Mouse (Mus musculus) neural tube, embryonic 14.5 days (tissue): ENCODE measurements around the gene Sbno2. TPM values are rescaled to one million over a fixed set of nuclear protein-coding genes. Genes with fewer than 3 reads are reported as not detected.

Source experiments
- ATAC-seq: fragments of 200-750 bp; cut with Nextera tagmentation; 2 replicates; pipeline ENCODE4 v1.8.0; 2017; ENCODE audit warnings: low read depth, mild to moderate bottlenecking, moderate TSS enrichment, moderate library complexity
- H3K27ac ChIP-seq: fragments of 300-500 bp; sonication (generic); 2 replicates; pipeline ENCODE4 v1.5.1; 2014; ENCODE audit warnings: low read depth, mild to moderate bottlenecking, control low read depth, low read length, moderate library complexity, mixed read lengths
- H3K27me3 ChIP-seq: fragments of 300-500 bp; sonication (generic); 2 replicates; pipeline ENCODE4 v1.6.1; 2014; ENCODE audit warnings: low read length; ENCODE audit not compliant: control insufficient read depth, insufficient read depth
- H3K36me3 ChIP-seq: fragments of 300-500 bp; sonication (generic); 2 replicates; pipeline ENCODE4 v1.6.1; 2014; ENCODE audit warnings: low read length, mixed read lengths; ENCODE audit not compliant: control insufficient read depth, insufficient read depth
- H3K4me1 ChIP-seq: fragments of 300-500 bp; sonication (generic); 2 replicates; pipeline ENCODE4 v1.6.1; 2014; ENCODE audit warnings: low read length; ENCODE audit not compliant: control insufficient read depth, insufficient read depth
- H3K4me2 ChIP-seq: fragments of 300-500 bp; sonication (generic); 2 replicates; pipeline ENCODE4 v1.6.1; 2014; ENCODE audit warnings: mild to moderate bottlenecking, low read depth, low read length, control low read depth
- H3K4me3 ChIP-seq: fragments of 300-500 bp; sonication (generic); 2 replicates; pipeline ENCODE4 v1.5.1; 2014; ENCODE audit warnings: low read depth, low read length, control low read depth, mixed read lengths
- H3K9ac ChIP-seq: fragments of 300-500 bp; sonication (generic); replicated peaks from 2 replicates; pipeline ENCODE4 v1.6.1; 2014; ENCODE audit warnings: low read depth, mild to moderate bottlenecking, control low read depth, low read length, mixed read lengths
- H3K9me3 ChIP-seq: fragments of 300-500 bp; sonication (generic); 2 replicates; pipeline ENCODE4 v1.6.1; 2016; ENCODE audit warnings: low read length; ENCODE audit not compliant: control insufficient read depth
- WGBS: fragments of 180-500 bp; shearing (Covaris S2); extraction: QIAGEN DNeasy Blood & Tissue Kit; methylation state at CpG from one replicate; pipeline ENCODE4 v1.1.7; 2014; 5-methylcytosine and 5-hydroxymethylcytosine counted together
- polyA plus RNA-seq: library from polyadenylated mRNA; unstranded; fragments of >200 nt; fragmentation: Nextera tagmentation; extraction: Ambion mirVana; gene quantifications from 2 replicates; pipeline ENCODE4 v1.2.1, GENCODE M21; 2014

The Sbno2 gene
- polyA plus RNA-seq, 1 experiment from 2014 or later, result 12.9 TPM

DNA sequence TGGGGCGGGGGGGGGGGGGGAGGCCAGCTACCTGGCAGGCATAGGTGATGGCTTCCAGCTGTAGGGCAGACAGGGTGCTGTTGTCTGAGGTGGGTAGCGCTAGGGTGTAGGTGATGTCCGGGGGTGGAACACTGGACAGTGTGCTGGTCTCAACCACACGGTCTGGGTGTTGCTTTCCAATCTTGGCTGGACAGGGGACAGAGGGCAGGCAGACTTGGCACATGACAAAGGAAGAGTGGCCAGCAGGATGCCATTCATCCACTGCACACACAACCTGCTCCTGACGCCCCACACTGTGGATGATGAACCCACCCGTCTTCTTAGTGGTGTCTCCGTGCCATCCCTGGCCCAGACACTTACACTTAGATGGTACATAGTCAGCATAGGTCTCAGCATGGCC is 36.1 kb downstream of the Sbno2 start:
- H3K4me2 ChIP-seq, result no peak overlapping the region
- H3K36me3 ChIP-seq, result no peaks in the 10 kb centered on the region
- no peaks in the 10 kb centered on the region for H3K27me3 ChIP-seq
- no peak overlapping the region for H3K4me3 ChIP-seq
- H3K9me3 ChIP-seq, result no peaks in the 10 kb centered on the region
- 93% methylated on average over 6 of the region's 7 CpGs for WGBS
- H3K27ac ChIP-seq, result no peak overlapping the region
- no peaks in the 10 kb centered on the region for H3K4me1 ChIP-seq
- no peak for ATAC-seq
- no peak overlapping the region for H3K9ac ChIP-seq

DNA sequence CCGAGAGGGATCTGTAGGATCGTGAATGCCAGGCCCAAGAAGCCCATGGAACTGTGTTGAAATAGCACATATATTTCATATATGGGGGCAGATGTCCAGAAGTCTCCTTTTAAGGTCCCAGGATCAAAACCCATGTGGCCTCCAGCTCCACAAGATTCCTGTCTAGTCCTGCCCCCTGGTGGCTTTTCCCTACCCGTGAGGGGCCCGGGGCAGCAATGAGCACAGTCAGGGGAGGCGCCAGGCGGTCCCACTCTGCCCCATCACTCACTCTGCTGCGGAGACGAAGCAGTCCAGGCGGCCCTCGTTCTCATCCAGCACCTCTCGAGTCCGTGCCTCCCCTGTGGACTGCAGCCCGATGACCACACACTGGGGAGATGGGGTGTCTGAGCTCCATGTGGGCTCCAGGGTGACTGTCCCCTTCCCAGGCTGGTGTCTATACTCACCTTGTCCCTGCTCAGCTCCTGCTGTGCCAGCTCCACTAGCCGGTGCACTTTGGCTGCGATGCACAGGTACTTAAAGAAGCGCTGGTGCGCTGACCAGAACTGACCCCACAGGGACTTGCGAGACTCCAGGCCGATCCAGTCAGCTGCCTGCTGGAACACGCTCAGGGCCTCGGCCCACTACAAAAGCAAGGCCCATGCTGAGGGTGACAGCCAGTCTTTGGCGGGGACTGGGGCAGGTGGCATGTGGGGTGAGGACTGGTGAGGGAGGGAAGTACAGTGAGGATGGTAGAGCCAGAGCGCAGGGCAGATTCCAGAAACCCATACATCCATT is 41.3 kb downstream of the Sbno2 start:
- Histone ChIP-seq H3K4me3 (no peak overlapping the region), H3K4me2 (no peak overlapping the region), H3K27me3 (no peaks in the 10 kb centered on the region), H3K9ac (no peak overlapping the region), H3K27ac (peak overlapping the region; percentile 48; the same call in 1 of the 2 replicates), H3K4me1 (no peaks in the 10 kb centered on the region), H3K9me3 (no peaks in the 10 kb centered on the region), H3K36me3 (peaks cover 8% of the 10 kb centered on the region)
- ATAC-seq, result no peak
- WGBS, result 74% methylated on average over 23 of the region's 23 CpGs

DNA sequence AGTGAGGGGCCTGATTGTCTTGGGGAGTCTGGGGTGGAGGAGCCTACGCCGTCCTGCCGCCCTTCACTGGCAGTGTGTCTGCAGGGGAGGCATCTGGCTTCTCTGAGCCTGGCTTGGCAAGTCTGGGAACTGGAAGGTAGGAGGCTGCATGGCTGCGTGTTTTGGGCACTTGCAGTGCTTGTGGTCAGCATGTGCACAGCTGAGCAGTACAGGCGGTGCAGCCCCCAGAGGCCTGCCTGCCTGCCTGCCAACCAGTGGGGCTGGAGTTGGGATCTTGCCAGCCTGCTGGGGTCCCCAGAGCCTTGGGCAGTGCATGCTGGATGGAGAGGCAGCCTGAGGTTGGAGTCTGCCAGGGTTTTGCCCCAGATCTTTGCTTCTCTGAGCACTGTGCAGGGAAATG is 42.3 kb downstream of the Sbno2 start:
- no peak overlapping the region for H3K4me2 ChIP-seq
- no peak overlapping the region for H3K4me3 ChIP-seq
- H3K27me3 ChIP-seq, result no peaks in the 10 kb centered on the region
- H3K9ac ChIP-seq, result 0 out of 2 replicates have a peak overlapping the region, but pooled peaks have one; percentile 21
- peak overlapping the region; percentile 48 for H3K27ac ChIP-seq
- H3K4me1 ChIP-seq, result no peaks in the 10 kb centered on the region
- ATAC-seq, result peak; percentile 35; the same call in 1 of the 2 replicates
- peaks cover 9% of the 10 kb centered on the region for H3K36me3 ChIP-seq
- 64% methylated on average over 5 of the region's 5 CpGs for whole genome bisulfite sequencing
- no peaks in the 10 kb centered on the region for H3K9me3 ChIP-seq

DNA sequence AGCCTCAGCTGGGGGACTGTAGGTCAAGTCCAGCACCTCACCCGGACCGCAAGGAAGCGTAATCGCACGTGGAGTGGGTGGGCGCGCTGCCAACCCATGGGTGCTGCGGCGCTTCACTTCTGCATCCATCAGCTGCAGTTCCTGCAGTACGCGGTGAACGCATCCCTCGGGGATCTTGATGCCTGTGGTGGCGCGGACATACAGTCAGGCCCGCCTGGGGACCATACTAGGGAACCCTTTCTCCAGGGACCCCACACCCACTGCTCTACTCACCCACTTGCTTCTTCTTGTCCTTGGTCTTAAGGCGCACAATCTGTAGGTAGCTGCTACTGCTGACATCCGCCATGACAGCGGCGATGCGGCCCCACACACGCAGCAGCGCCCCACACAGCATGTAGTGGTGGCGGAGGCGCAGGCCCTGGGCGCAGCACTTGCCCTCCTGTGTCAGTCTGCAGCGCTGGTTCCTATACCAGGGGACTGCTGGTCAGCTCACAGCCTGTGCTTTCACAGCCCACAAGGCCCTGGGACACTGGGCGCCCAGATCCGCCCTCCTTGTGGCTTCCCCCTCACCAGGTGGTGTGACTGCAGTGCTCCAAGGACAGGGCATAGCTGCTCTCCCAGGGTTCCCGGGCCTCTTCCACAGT is 47.6 kb downstream of the Sbno2 start:
- Histone ChIP-seq H3K9ac (no peak overlapping the region), H3K4me3 (no peak overlapping the region), H3K27me3 (no peaks in the 10 kb centered on the region), H3K9me3 (no peaks in the 10 kb centered on the region), H3K27ac (0 out of 2 replicates have a peak overlapping the region, but pooled peaks have one; percentile 10), H3K4me2 (no peak overlapping the region), H3K36me3 (peaks cover 35% of the 10 kb centered on the region), H3K4me1 (peaks cover 11% of the 10 kb centered on the region; the same call in 1 of the 2 replicates)
- ATAC-seq, result no peak
- WGBS, result 76% methylated on average over 30 of the region's 30 CpGs

DNA sequence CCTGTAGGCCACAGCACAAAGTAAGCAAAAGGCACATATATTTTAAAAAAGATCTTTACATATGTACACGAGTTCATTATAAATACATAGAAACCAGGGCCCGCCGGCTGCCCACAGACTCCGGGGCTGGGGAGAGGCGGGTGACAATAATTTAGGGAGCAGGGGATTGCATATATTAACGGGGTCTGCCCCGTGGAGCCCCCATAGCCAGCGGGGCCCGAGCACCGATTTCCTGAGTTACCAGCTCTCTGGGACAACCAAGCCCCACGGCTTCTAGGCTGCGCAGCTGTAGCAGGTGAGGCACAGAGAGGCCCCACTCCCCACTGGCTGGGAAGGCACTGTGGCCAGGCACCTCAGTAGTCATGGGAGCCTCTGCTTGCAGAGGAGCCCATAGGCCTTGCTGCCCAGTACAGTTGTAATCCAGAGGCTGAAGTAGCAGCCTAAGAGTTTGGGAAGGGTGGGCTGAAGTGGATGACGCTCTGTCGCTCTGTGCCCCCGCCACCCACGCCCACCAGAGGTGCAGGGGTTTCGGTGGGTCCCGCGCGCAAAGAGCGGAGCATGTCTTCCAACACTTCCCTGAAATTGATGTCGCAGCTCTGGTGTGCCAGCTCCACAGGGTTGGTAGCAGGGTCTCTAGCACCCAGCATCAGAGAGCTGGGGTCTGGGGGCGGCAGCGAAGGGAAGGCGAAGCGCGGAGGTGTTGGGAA is 48.2 kb downstream of the Sbno2 start:
- peaks cover 11% of the 10 kb centered on the region; the same call in 1 of the 2 replicates for H3K4me1 ChIP-seq
- H3K27ac ChIP-seq, result no peak overlapping the region
- WGBS, result 90% methylated on average over 26 of the region's 27 CpGs
- no peak overlapping the region for H3K4me2 ChIP-seq
- peaks cover 35% of the 10 kb centered on the region for H3K36me3 ChIP-seq
- no peaks in the 10 kb centered on the region for H3K9me3 ChIP-seq
- H3K9ac ChIP-seq, result no peak overlapping the region
- H3K27me3 ChIP-seq, result no peaks in the 10 kb centered on the region
- no peak overlapping the region for H3K4me3 ChIP-seq
- ATAC-seq, result no peak

DNA sequence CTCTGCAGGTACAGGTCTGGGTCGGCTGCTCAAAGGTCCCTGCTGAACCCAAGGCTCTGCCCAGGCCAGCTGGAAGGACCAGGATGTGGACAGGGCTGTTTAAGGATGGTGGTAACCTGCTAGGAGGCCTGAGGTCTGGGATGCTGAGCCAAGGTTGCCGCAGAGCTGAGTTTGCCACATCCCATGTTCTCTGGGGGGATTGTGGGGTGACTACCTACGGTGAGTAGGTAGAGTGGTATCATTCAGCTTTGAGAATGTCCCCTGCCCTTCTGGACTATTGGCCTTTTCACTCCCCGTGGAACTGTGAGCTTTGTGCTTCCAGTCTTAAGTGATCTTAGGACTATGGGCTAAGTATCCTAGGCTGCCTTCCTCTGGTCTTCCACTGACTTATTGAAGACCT is 48.9 kb downstream of the Sbno2 start:
- WGBS, result 89% methylated on average over 4 of the region's 4 CpGs
- Histone ChIP-seq H3K4me1 (peaks cover 11% of the 10 kb centered on the region; the same call in 1 of the 2 replicates), H3K27me3 (no peaks in the 10 kb centered on the region; the same call in 1 of the 2 replicates), H3K27ac (no peak overlapping the region), H3K9ac (no peak overlapping the region), H3K4me2 (no peak overlapping the region), H3K4me3 (no peak overlapping the region), H3K9me3 (no peaks in the 10 kb centered on the region), H3K36me3 (peaks cover 35% of the 10 kb centered on the region)
- ATAC-seq, result no peak

DNA sequence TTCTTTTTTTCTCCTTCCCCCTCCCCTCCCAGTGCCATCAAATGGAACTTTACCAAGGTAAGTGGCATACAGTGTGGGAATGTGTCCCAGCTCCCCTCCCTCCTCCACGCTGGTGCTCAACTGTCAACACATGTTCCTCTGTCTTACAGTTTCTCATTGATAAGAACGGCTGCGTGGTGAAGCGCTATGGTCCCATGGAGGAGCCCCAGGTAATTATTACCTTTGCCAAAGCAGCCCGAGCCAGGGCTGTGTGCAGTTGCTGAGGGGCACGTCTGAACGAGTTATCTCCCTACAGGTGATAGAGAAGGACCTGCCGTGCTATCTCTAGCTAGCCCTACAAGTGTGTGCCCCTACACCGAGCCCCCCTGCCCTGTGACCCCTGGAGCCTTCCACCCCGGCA is 49.5 kb downstream of the Sbno2 start:
- Histone ChIP-seq H3K27ac (no peak overlapping the region), H3K4me1 (peaks cover 11% of the 10 kb centered on the region; the same call in 1 of the 2 replicates), H3K4me3 (no peak overlapping the region), H3K4me2 (no peak overlapping the region), H3K27me3 (no peaks in the 10 kb centered on the region; the same call in 1 of the 2 replicates), H3K36me3 (peaks cover 35% of the 10 kb centered on the region), H3K9me3 (no peaks in the 10 kb centered on the region), H3K9ac (no peak overlapping the region)
- 90% methylated on average over 9 of the region's 10 CpGs for WGBS
- ATAC-seq, result no peak

DNA sequence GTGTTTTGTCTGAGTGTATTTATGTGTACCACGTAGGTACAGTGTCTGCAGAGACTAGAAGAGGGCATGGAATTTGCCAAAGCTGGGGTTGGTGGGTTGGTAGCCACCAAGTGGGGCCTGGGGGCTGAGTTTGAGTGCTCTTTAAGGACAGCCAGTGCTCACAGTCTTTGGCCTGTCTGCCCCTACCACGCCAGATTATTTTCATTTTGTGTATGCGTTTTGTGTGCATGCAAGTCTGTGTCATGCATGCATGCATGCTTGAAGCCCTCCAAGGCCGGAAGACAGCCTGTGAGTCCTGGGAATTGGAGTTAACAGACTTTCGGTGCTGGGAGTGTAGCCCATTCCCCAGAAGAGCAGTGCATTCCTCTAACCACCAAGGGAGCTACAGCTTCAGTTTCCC is 50.0 kb downstream of the Sbno2 start:
- Histone ChIP-seq H3K4me1 (peaks cover 11% of the 10 kb centered on the region; the same call in 1 of the 2 replicates), H3K4me3 (peak overlapping the region; percentile 83; the same call in 1 of the 2 replicates), H3K27me3 (no peaks in the 10 kb centered on the region; the same call in 1 of the 2 replicates), H3K27ac (no peak overlapping the region), H3K9me3 (no peaks in the 10 kb centered on the region), H3K36me3 (peaks cover 33% of the 10 kb centered on the region), H3K9ac (peak overlapping the region; percentile 91; the same call in 1 of the 2 replicates), H3K4me2 (peak overlapping the region; percentile 79)
- 82% methylated on average over 5 of the region's 5 CpGs for WGBS
- ATAC-seq, result no peak
